In genomic region chr14:36937941-36938340, GRCm38 (mm10) we compare ENCODE assay signal across 16 mouse cellular contexts.
"Had no signal": no experiment of that assay in that cellular context is flagged by ENCODE, and none has a peak within 500 bp of the region (broad histone marks: within the 10 kb centered on the region; RNA-seq: fewer than 3 reads in every experiment).

No protein-coding gene starts in this region.

- H3K27ac ChIP-seq: kidney, embryonic 15.5 days; limb, embryonic 12.5 days; limb, embryonic 15.5 days; liver, embryonic 14.5 days; macrophage; midbrain, embryonic 10.5 days; midbrain, embryonic 13.5 days; neural tube, embryonic 12.5 days; neural tube, embryonic 15.5 days had no signal

- H3K4me3 ChIP-seq: kidney, embryonic 15.5 days; limb, embryonic 12.5 days; limb, embryonic 15.5 days; megakaryocyte, embryonic 14.5 days; midbrain, embryonic 10.5 days; midbrain, embryonic 13.5 days; neural tube, embryonic 12.5 days; neural tube, embryonic 15.5 days had no signal

- DNase-seq: thymus, adult 18-20 months; thymus, postnatal 36 days had no signal

- H3K27me3 ChIP-seq: kidney, embryonic 15.5 days; limb, embryonic 12.5 days; limb, embryonic 15.5 days; megakaryocyte, embryonic 14.5 days; midbrain, embryonic 13.5 days; neural tube, embryonic 12.5 days; neural tube, embryonic 15.5 days had no signal

- H3K4me1 ChIP-seq: limb, embryonic 12.5 days; limb, embryonic 15.5 days; midbrain, embryonic 10.5 days; midbrain, embryonic 13.5 days; neural tube, embryonic 12.5 days had no signal

- ATAC-seq: liver, postnatal 0 days; lung, postnatal 0 days had no signal

- H3K9ac ChIP-seq: kidney, embryonic 15.5 days; limb, embryonic 12.5 days; limb, embryonic 15.5 days; liver, embryonic 14.5 days; liver, postnatal 0 days; lung, embryonic 14.5 days; midbrain, embryonic 13.5 days; neural tube, embryonic 12.5 days; neural tube, embryonic 15.5 days had no signal

- H3K4me2 ChIP-seq: kidney, embryonic 15.5 days; limb, embryonic 12.5 days; limb, embryonic 15.5 days; liver, embryonic 11.5 days; lung, embryonic 14.5 days; midbrain, embryonic 13.5 days; neural tube, embryonic 12.5 days; neural tube, embryonic 15.5 days had no signal

- H3K9me3 ChIP-seq: kidney, embryonic 15.5 days; limb, embryonic 12.5 days; limb, embryonic 15.5 days; megakaryocyte, embryonic 14.5 days; midbrain, embryonic 10.5 days; midbrain, embryonic 13.5 days; neural tube, embryonic 12.5 days; neural tube, embryonic 15.5 days had no signal
